Mouse (Mus musculus) heart, adult 2 months (tissue): Measurements from ENCODE around the gene Csdc2.

Experiments used
- CTCF ChIP-seq: fragments of 200-600 bp; IDR thresholded peaks from 2 replicates; pipeline ENCODE4 v1.8.1; 2022; ENCODE audit warnings: antibody characterized with exemption, mild to moderate bottlenecking, moderate library complexity
- POLR2A ChIP-seq: fragments of 200-500 bp; IDR thresholded peaks from 2 replicates; pipeline ENCODE4 v1.6.1; 2011; ENCODE audit warnings: mild to moderate bottlenecking, low read depth, low read length, control low read depth; ENCODE audit not compliant: insufficient read depth

GRCm38 (mm10) chr15:81993992-81994391 is 57.4 kb downstream of the Csdc2 start:
- no peak for TF ChIP-seq CTCF
- no peak for TF ChIP-seq POLR2A
